Mouse (Mus musculus) inflammation-experienced regulatory T-cells, adult 6 months (primary cell): ENCODE data around the gene 1700034J05Rik. TPM values are rescaled to one million over a fixed set of nuclear protein-coding genes. Genes with fewer than 3 reads are reported as not detected.

Experiments used
- ATAC-seq: one replicate; pipeline ENCODE4 v1.8.0; 2017
- polyA plus RNA-seq, 3 experiments: library from polyadenylated mRNA; unstranded; fragments of 100-300 nt; shearing (Covaris generic); gene quantifications; one replicate each; pipeline ENCODE4 v1.2.1; 2017

1700034J05Rik gene
- polyA plus RNA-seq, result under 1 TPM in 1 of 3 experiments, not detected in 2; 0.40 TPM

- ATAC-seq, result no peak
Observed at GRCm38 (mm10) chr6:146954258-146954657, at the start of gene 1700034J05Rik. Gene 1700034J05Rik (minus strand): TSS chr6:146954422.

GRCm38 (mm10) chr6:146999755-147000154 is 45.5 kb upstream of the 1700034J05Rik start:
- ATAC-seq, result no peak

DNA sequence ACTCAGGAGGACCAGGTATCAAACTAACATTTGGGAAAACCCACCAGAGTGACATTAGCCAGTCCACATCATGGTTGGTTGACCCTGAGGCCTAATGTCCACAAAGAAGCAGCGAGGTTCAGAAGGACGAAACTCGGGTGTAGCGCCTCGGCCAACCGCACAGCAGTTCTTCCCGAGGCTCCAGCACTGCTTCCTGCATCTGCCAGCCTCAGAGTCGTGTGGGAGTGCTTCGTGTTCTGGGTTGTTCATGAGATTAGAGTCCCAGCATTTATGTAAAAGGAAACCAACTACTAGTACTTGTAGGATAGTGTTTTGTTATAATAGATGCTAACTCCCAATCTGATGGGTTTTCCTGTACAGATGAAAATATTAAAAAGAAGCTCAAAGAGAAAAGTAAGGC is 45.1 kb upstream of the 1700034J05Rik start:
- ATAC-seq, result no peak

DNA sequence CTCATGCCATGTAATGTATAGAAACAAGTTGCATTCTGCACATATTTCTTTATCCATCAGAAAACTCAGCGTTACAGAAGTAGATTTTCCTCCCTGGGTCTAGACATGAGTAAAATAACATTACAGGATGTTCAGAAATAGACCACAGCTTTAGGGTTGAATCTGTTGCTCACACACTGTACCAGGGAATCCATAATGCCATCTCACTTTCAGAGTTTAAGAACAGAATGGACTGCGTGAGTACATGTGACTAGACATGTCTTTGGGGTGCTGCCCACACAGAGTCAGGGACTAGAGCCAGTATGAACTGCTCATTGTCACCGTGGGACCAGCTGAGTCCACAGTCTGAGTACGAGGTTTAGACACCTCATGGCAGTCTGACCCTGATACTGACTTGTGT is 44.5 kb upstream of the 1700034J05Rik start:
- no peak for ATAC-seq

GRCm38 (mm10) chr6:146997006-146997405 is 42.8 kb upstream of the 1700034J05Rik start:
- no peak for ATAC-seq

GRCm38 (mm10) chr6:146995878-146996277 is 41.7 kb upstream of the 1700034J05Rik start:
- no peak for ATAC-seq

- ATAC-seq, result no peak
Observed at GRCm38 (mm10) chr6:146995391-146995790, 41.2 kb upstream of the 1700034J05Rik start.

DNA sequence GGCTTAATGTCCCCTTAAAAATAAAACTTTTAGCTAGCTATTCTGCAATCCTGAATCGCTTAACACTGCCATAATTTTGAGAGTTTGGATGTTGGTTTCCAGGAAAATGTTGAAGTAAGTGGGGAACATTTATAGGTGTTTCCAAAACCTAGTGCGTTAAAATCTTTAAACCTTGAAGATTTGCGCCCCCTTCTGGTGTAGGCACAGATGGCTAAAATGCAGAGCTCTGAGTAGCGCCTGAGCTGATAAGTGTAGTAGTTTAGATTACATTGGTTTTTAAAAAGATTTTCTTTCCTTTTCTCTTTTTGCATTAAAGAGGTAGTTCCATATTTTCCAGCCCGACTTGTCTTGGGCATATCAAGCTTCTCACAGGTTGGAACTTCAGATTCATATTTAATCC is 40.0 kb upstream of the 1700034J05Rik start:
- no peak for ATAC-seq

DNA sequence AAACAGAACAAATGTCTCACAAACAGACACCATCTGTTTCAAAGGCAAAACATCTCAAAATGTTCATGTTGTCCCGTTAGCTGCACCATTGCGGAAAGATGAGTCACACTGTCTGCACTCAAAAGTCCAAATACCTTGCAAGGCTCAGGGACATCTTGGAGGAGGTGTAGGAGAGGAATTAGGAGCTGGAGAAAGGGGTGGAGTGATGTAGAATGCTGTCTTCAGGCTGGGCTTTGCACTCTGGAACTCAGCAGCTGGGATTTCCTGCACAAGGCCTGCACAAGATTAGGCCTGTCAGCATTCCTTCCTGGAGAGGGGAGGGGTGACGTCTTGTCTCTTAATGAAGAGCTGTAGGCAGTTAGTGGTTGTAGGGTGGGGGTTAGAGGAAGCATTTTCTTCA is 30.3 kb upstream of the 1700034J05Rik start:
- no peak for ATAC-seq

DNA sequence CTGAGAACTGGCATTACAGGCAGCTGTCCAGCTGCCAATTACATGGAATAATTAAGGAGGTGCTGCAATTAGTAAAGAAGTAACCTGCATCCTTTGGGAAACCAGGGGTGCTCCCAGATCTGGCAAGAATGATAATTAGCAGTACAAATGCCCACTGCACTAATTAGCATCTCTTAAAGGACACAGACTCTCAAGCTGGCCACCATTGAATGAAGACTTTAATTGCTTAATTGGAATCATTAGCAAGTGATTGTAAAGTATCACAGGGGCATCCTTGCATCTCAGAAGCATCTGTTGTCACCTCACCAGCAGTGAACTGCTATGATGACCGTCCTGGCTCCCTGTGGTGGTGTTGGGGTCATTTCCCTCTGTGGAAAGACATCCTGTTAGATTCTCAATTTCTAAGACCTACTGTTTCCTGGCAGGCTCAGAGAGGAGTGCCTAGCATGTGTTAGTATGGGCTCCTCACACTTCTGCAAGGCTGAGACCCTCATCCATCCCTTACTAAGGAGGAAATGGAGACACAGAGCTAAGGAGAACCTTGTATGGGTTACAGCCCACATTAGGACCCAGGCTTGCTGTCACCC is 27.1 kb upstream of the 1700034J05Rik start:
- no peak for ATAC-seq

GRCm38 (mm10) chr6:146979953-146980352 is 25.7 kb upstream of the 1700034J05Rik start:
- no peak for ATAC-seq

- no peak for ATAC-seq
Observed at GRCm38 (mm10) chr6:146979115-146979744, 25.0 kb upstream of the 1700034J05Rik start.

GRCm38 (mm10) chr6:146978691-146979114 is 24.5 kb upstream of the 1700034J05Rik start:
- no peak for ATAC-seq

DNA sequence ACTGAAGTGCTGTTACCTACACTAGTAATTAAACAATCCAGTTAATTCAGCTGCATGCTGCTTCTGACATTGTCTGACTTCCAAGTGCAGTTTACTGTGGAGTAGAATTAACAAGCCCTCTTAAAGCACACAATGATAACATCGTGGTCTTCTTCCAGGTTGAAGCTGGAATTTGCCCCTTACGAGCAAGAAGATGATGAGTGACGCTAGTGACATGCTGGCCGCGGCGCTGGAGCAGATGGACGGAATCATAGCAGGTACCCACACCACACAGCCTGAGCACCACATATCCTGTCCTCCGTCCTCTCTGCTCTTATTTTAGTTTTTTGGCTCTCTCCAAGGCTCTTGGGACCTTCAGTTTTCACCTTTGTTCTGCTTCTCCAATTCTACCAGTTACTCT is 22.2 kb upstream of the 1700034J05Rik start:
- ATAC-seq, result no peak

- ATAC-seq, result no peak
Observed at GRCm38 (mm10) chr6:146973830-146974229, 19.6 kb upstream of the 1700034J05Rik start.

DNA sequence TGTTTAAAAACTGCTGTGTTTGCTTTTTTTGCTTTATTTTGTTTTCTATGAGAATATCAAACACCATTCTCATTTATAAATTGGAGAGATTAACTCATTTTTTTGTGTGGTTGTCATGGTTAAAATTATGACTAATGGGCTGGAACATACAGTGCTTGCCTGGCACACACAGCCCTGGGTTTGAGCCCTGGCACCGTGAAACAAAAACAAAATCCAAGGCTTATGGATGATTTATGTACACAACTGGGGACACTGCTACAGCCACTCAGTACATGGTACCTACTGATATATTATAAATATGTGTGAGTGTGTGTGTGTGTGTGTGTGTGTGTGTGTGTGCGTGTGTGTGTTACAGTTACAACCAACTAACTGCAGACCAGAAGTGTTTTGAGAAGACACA is 19.2 kb upstream of the 1700034J05Rik start:
- ATAC-seq, result no peak

DNA sequence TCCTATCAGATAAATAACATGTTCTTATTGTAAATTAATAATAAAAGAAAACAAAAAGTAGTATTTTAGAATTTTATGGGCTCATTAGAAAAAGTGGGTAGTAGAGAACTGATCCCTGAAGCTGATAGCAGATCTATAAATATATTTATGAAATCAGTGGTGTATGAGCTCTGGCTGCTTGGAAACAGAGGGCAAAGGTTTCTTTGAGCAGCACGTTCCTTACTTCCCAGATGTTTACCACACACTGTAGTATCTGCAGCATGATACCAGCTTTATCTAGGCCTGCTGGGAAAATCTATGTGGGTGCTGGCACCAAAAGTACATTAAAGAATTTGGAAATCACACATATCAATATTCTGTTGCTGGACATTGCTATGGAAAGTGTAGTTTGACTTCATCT is 18.5 kb upstream of the 1700034J05Rik start:
- ATAC-seq, result no peak

GRCm38 (mm10) chr6:146972009-146972408 is 17.8 kb upstream of the 1700034J05Rik start:
- no peak for ATAC-seq

DNA sequence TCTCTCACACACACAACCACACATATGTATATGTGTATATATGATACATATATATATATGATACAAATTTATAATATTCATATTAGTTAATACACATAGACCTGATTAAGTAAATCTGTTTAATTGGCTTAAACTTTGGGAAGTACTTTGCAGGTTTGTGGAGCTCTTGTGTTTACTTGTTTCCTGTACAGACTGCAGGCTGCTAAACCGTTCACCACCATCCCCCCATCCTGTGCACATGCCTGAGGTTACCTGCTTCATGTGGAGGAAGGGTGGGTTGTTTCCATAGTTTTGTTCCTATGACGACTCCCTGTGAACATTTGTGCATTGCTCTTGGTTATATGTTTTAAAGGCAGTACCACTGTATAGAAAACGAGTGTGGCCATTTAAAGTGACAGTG is 17.1 kb upstream of the 1700034J05Rik start:
- no peak for ATAC-seq

DNA sequence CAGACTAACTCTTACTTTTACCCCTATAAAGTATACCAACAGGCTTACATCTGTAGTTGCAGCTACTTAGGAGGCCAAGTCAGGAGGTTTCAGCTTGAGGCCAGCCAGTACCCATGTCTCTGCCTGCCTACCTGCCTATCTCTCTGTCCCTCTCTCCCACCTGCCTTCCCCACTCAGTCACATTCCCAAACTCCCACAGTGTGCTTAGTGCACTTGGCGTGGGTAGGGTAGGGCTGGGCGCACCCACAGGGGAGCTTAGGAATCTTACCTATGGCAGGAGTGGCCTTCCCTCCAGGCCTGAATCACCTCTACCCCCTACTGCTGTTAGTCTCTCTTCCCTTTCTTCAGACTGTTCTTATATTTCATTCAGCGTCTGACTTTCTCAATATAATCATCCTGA is 16.6 kb upstream of the 1700034J05Rik start:
- no peak for ATAC-seq

- ATAC-seq, result no peak
Observed at GRCm38 (mm10) chr6:146967836-146968235, 13.6 kb upstream of the 1700034J05Rik start.

- no peak for ATAC-seq
Observed at GRCm38 (mm10) chr6:146966446-146967019, 12.3 kb upstream of the 1700034J05Rik start.

DNA sequence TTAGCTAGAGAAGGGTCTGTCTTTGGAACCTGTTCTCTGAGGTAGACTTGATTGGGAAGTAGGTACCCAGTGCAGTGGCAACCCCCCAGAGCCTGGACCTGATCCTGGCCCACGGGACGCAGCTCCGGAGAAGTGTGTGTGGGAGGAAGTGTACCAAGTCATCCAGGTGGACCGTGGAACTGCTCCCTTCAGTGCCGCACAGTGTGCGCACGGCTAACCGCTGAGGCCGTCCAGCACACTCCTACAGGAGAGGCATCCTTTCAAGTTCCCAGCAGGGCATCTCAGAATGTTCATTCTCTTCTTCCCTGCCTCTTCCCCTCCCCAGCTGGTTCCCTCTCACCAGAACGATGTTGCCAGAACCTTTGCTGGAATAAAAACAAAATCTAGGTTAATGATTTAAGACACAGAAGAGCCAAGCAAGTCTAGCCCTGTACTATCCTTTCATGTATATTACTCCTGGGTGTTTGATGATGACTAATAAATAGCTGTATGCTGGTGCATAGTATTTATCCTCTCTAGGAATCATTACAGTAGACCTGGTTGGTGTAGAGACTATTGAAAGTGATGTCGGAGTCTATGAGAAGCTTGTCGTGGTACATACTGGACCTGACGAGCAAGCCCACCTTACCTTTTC is 11.0 kb upstream of the 1700034J05Rik start:
- ATAC-seq, result no peak
